Mouse (Mus musculus) myocyte (in vitro differentiated cells): ENCODE results near the gene Serpinb9. TPM values are rescaled to one million over a fixed set of nuclear protein-coding genes. Genes with fewer than 3 reads are reported as not detected.

ENCODE experiments used
- H3K27me3 ChIP-seq: one replicate; pipeline ENCODE4 v1.6.1; 2011; ENCODE audit not compliant: control insufficient read depth, insufficient read depth, insufficient read length
- H3K36me3 ChIP-seq: one replicate; pipeline ENCODE4 v1.6.1; 2011; ENCODE audit not compliant: control insufficient read depth, insufficient read depth
- H3K4me2 ChIP-seq: one replicate; pipeline ENCODE4 v1.6.1; 2011; ENCODE audit warnings: low read depth, control low read depth
- H3K4me3 ChIP-seq: one replicate; pipeline ENCODE4 v1.5.1; 2011; ENCODE audit warnings: mild to moderate bottlenecking, control low read depth, moderate library complexity
- H3K79me2 ChIP-seq: one replicate; pipeline ENCODE4 v1.6.1; 2011; ENCODE audit not compliant: control insufficient read depth, insufficient read depth
- H3ac ChIP-seq: one replicate; pipeline ENCODE4 v1.6.1; 2011; ENCODE audit not compliant: control insufficient read depth, insufficient read length
- CEBPB ChIP-seq: IDR thresholded peaks from 2 replicates; pipeline ENCODE4 v1.6.1; 2011; ENCODE audit warnings: mild to moderate bottlenecking, moderate library complexity; ENCODE audit not compliant: poor library complexity, insufficient read depth, severe bottlenecking
- E2F4 ChIP-seq: IDR thresholded peaks from one replicate; pipeline ENCODE4 v1.6.1; 2011; ENCODE audit warnings: mild to moderate bottlenecking, control low read depth, moderate library complexity; ENCODE audit not compliant: insufficient read depth
- MAX ChIP-seq: IDR thresholded peaks from one replicate; pipeline ENCODE4 v1.6.1; 2011; ENCODE audit warnings: low read depth, mild to moderate bottlenecking, control low read depth
- MYOD1 ChIP-seq, 3 experiments: IDR thresholded peaks; one replicate each; pipeline ENCODE4 v1.6.1; 2011; ENCODE audit warnings: control low read depth in 2 of 3, low read depth in 2 of 3, mild to moderate bottlenecking in 2 of 3, moderate library complexity in 1 of 3; ENCODE audit not compliant: insufficient read length in 2 of 3, control insufficient read depth in 1 of 3
- MYOG ChIP-seq, 3 experiments: IDR thresholded peaks; one replicate each; pipeline ENCODE4 v1.6.1; 2011; ENCODE audit warnings: control low read depth in 2 of 3, low read depth in 2 of 3, mild to moderate bottlenecking in 2 of 3; ENCODE audit not compliant: insufficient read length in 2 of 3, control insufficient read depth in 1 of 3, insufficient read depth in 1 of 3
- POLR2A ChIP-seq: IDR thresholded peaks from one replicate; pipeline ENCODE4 v1.6.1; 2011; ENCODE audit warnings: low read depth, mild to moderate bottlenecking, control low read depth, moderate library complexity; ENCODE audit not compliant: insufficient read length
- POLR2AphosphoS2 ChIP-seq: IDR thresholded peaks from one replicate; pipeline ENCODE4 v1.6.1; 2011; ENCODE audit warnings: low read depth, control low read depth; ENCODE audit not compliant: insufficient read length
- REST ChIP-seq: IDR thresholded peaks from one replicate; pipeline ENCODE4 v1.6.1; 2011; ENCODE audit warnings: mild to moderate bottlenecking, control low read depth, moderate library complexity; ENCODE audit not compliant: insufficient read depth, insufficient read length
- SRF ChIP-seq: IDR thresholded peaks from one replicate; pipeline ENCODE4 v1.6.1; 2011; ENCODE audit warnings: low read depth; ENCODE audit not compliant: control insufficient read depth, insufficient read length
- TCF12 ChIP-seq: IDR thresholded peaks from one replicate; pipeline ENCODE4 v1.6.1; 2011; ENCODE audit warnings: mild to moderate bottlenecking, control low read depth; ENCODE audit not compliant: poor library complexity, insufficient read depth, severe bottlenecking
- TCF3 ChIP-seq: IDR thresholded peaks from one replicate; pipeline ENCODE4 v1.6.1; 2011; ENCODE audit warnings: low read depth, control low read depth; ENCODE audit not compliant: insufficient read length
- USF1 ChIP-seq: IDR thresholded peaks from one replicate; pipeline ENCODE4 v1.6.1; 2011; ENCODE audit warnings: low read depth, mild to moderate bottlenecking, control low read depth, moderate library complexity
- polyA plus RNA-seq: library from polyadenylated mRNA; unstranded; fragments of >200 nt; fragmentation: generic; extraction: Trizol; gene quantifications from one replicate; pipeline ENCODE4 v1.2.1, GENCODE M21; 2012; ENCODE audit warnings: missing spikeins

Serpinb9 gene
- polyA plus RNA-seq, 1 experiment: 7.2 TPM

DNA sequence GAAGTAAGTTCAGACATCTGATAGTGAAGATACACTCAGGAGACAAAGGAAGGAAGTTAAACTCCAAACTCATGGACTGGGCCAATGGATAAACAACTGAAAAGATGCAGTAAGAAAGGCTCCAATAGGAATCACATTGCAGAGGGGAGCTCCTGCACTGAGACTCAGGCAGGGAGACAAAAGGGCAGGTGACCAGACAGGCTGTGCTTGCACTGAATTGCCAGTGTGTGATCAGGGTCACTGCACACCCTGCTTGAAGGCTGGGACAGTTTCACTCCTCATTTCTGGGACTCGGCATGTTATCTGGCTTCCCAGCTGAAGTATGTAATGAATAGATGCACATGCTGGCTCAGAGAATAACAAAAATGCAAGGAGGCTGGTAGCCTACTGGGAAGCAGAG is 60.0 kb downstream of the Serpinb9 start:
- Histone ChIP-seq H3ac (no peak overlapping the region), H3K79me2 (no peaks in the 10 kb centered on the region), H3K4me2 (no peak overlapping the region), H3K4me3 (no peak overlapping the region), H3K27me3 (no peaks in the 10 kb centered on the region), H3K36me3 (no peaks in the 10 kb centered on the region)
- TF ChIP-seq POLR2AphosphoS2 (no peak), E2F4 (no peak), TCF12 (no peak), MYOD1 (IDR thresholded peaks at IDR 0.05; ENCODE audit: control insufficient read depth in 1 of 3, insufficient read length in 2 of 3, low read depth in 2 of 3) (no peak), REST (no peak), MAX (no peak), CEBPB (no peak), TCF3 (no peak), USF1 (no peak), MYOG (IDR thresholded peaks at IDR 0.05; ENCODE audit: control insufficient read depth in 1 of 3, insufficient read depth in 1 of 3, insufficient read length in 2 of 3, low read depth in 2 of 3) (no peak), SRF (no peak), POLR2A (no peak)

Other genes with a start within 250 kb of the Serpinb9 start
- 31.1 TPM for gene Mylk4, start 219.3 kb upstream of the Serpinb9 start, polyA plus RNA-seq
- 22.4 TPM for gene Wrnip1, start 201.2 kb upstream of the Serpinb9 start, polyA plus RNA-seq
- gene D930007J09Rik, start 200.4 kb upstream of the Serpinb9 start, polyA plus RNA-seq: not detected
- 85.1 TPM for gene Serpinb1a, start 152.1 kb upstream of the Serpinb9 start, polyA plus RNA-seq
- 0.08 TPM for gene Serpinb1c, start 105.0 kb upstream of the Serpinb9 start, polyA plus RNA-seq
- gene Serpinb6b, start 38.0 kb upstream of the Serpinb9 start, polyA plus RNA-seq: 1.4 TPM
- gene Serpinb9b, start 24.2 kb downstream of the Serpinb9 start, polyA plus RNA-seq: 0.79 TPM
- gene Serpinb1b, start 75.3 kb downstream of the Serpinb9 start, polyA plus RNA-seq: 1.6 TPM
- gene Serpinb9c, start 156.5 kb downstream of the Serpinb9 start, polyA plus RNA-seq: 0.14 TPM
- gene Serpinb9d, start 189.7 kb downstream of the Serpinb9 start, polyA plus RNA-seq: 0.10 TPM
- 0.02 TPM for gene Serpinb9e, start 246.4 kb downstream of the Serpinb9 start, polyA plus RNA-seq